Mouse (Mus musculus) midbrain, embryonic 13.5 days (tissue): ENCODE measurements around the gene Gm765. TPM values are rescaled to one million over a fixed set of nuclear protein-coding genes. Genes with fewer than 3 reads are reported as not detected.

Experiments
- ATAC-seq: fragments of 200-750 bp; cut with Nextera tagmentation; 2 replicates; pipeline ENCODE4 v1.8.0; 2017; ENCODE audit warnings: mild to moderate bottlenecking, moderate TSS enrichment, moderate library complexity
- H3K27ac ChIP-seq: fragments of 300-500 bp; sonication (generic); 2 replicates; pipeline ENCODE4 v1.5.1; 2015; ENCODE audit warnings: inconsistent platforms, mild to moderate bottlenecking, moderate library complexity
- H3K27me3 ChIP-seq: fragments of 300-500 bp; sonication (generic); 2 replicates; pipeline ENCODE4 v1.6.1; 2015; ENCODE audit warnings: mild to moderate bottlenecking, inconsistent platforms
- H3K36me3 ChIP-seq: fragments of 300-500 bp; sonication (generic); 2 replicates; pipeline ENCODE4 v1.6.1; 2015; ENCODE audit warnings: mild to moderate bottlenecking, inconsistent platforms
- H3K4me1 ChIP-seq: fragments of 300-500 bp; sonication (generic); replicated peaks from 2 replicates; pipeline ENCODE4 v1.6.1; 2015; ENCODE audit warnings: inconsistent platforms
- H3K4me2 ChIP-seq: fragments of 300-500 bp; sonication (generic); replicated peaks from 2 replicates; pipeline ENCODE4 v1.6.1; 2015; ENCODE audit warnings: moderate library complexity, mild to moderate bottlenecking, inconsistent platforms
- H3K4me3 ChIP-seq: fragments of 300-500 bp; sonication (generic); replicated peaks from 2 replicates; pipeline ENCODE4 v1.5.1; 2015; ENCODE audit warnings: mild to moderate bottlenecking, inconsistent platforms
- H3K9ac ChIP-seq: fragments of 300-500 bp; sonication (generic); replicated peaks from 2 replicates; pipeline ENCODE4 v1.6.1; 2015; ENCODE audit warnings: mild to moderate bottlenecking, inconsistent platforms
- H3K9me3 ChIP-seq: fragments of 300-500 bp; sonication (generic); 2 replicates; pipeline ENCODE4 v1.6.1; 2016; ENCODE audit warnings: mild to moderate bottlenecking, inconsistent platforms
- WGBS: fragments of 180-500 bp; shearing (Covaris S2); methylation state at CpG from one replicate; pipeline ENCODE4 v1.1.7; 2015; 5-methylcytosine and 5-hydroxymethylcytosine counted together
- polyA plus RNA-seq: library from polyadenylated mRNA; unstranded; fragments of >200 nt; fragmentation: Nextera tagmentation; extraction: Ambion mirVana; gene quantifications from 2 replicates; pipeline ENCODE4 v1.2.1, GENCODE M21; 2015

Gm765 gene
- polyA plus RNA-seq, 1 experiment from 2014 or later, result 0.05 TPM

DNA sequence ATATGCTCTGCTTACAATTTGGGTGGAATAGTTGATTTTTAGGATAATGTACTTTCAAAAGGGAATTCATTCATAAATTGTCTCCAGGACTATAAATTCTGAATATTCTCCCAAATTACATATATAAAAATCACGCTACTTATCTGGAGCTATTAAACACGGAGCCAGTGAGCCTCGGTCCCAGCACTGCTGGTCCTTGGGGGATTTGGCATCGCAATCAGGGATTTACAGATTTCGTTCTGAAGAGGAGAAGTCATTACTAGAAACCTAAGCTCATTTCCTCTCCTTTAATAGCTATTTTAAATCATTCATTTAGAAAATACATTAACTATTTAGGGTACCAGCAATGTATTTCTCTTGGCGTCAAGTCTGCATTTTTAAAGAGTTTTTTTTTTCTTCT, 55.0 kb downstream of the Gm765 start:
- no peak overlapping the region for H3K27ac ChIP-seq
- H3K9ac ChIP-seq, result no peak overlapping the region
- no peak overlapping the region for H3K4me2 ChIP-seq
- H3K9me3 ChIP-seq, result no peaks in the 10 kb centered on the region
- H3K4me1 ChIP-seq, result 0 out of 2 replicates have a peak, but pooled peaks cover 4% of the 10 kb centered on the region
- H3K4me3 ChIP-seq, result no peak overlapping the region
- H3K27me3 ChIP-seq, result no peaks in the 10 kb centered on the region
- H3K36me3 ChIP-seq, result no peaks in the 10 kb centered on the region
- 50% methylated on average over 6 of the region's 6 CpGs for WGBS
- no peak for ATAC-seq

DNA sequence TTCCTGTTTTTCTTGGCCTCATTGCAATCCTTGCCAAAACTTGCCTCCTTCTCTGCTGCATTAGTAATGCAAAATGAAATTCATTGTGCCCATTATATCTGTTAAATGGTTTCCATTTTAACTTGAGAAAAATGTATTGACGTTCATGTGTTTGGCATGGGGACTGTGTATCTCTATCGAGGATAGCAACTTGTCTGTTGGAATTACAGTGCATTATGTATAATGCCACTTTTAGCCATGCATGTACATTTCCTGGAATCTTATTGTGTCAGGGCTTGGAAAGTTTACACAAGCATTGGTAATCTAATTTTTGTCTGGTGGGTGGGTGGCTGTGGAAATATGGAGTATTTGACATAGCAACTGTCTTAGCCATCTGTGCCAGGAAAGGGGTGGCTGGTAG, 57.4 kb downstream of the Gm765 start:
- Histone ChIP-seq H3K27me3 (no peaks in the 10 kb centered on the region), H3K27ac (no peak overlapping the region), H3K4me3 (no peak overlapping the region), H3K4me2 (no peak overlapping the region), H3K36me3 (no peaks in the 10 kb centered on the region), H3K9me3 (no peaks in the 10 kb centered on the region), H3K4me1 (0 out of 2 replicates have a peak, but pooled peaks cover 4% of the 10 kb centered on the region), H3K9ac (no peak overlapping the region)
- no peak for ATAC-seq
- 87% methylated on average over 2 of the region's 2 CpGs for WGBS

DNA sequence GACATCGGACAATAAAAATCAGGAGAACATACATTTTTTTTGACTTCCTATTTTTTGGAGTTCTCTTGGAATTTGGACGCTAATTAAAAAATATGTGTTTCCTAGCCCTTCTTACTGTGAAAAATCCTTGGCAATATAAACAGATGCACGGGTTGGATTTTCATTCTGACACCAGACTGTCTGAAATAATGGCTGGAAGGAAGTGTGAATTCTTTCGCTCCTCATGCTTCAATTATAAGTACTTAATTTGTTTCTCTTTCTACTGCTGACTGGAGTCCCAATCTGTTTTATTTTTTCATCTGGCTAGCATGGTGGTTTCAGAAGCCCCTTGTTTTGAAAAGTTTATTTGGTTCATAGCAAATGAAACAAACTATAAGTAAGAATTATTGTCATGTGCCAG, 59.8 kb downstream of the Gm765 start:
- Histone ChIP-seq H3K4me3 (no peak overlapping the region), H3K9me3 (no peaks in the 10 kb centered on the region), H3K9ac (no peak overlapping the region), H3K4me1 (no peaks in the 10 kb centered on the region), H3K4me2 (no peak overlapping the region), H3K27ac (no peak overlapping the region), H3K27me3 (no peaks in the 10 kb centered on the region), H3K36me3 (no peaks in the 10 kb centered on the region)
- no peak for ATAC-seq
- WGBS, result 86% methylated on average over 4 of the region's 4 CpGs

GRCm38 (mm10) chr6:98271553-98271952, 71.0 kb downstream of the Gm765 start:
- Histone ChIP-seq H3K4me2 (no peak overlapping the region), H3K9me3 (no peaks in the 10 kb centered on the region), H3K36me3 (no peaks in the 10 kb centered on the region), H3K4me3 (no peak overlapping the region), H3K4me1 (no peaks in the 10 kb centered on the region), H3K9ac (no peak overlapping the region), H3K27me3 (no peaks in the 10 kb centered on the region; the same call in 1 of the 2 replicates), H3K27ac (no peak overlapping the region)
- ATAC-seq, result no peak
- WGBS, result 85% methylated on average over 1 of the region's 1 CpGs

DNA sequence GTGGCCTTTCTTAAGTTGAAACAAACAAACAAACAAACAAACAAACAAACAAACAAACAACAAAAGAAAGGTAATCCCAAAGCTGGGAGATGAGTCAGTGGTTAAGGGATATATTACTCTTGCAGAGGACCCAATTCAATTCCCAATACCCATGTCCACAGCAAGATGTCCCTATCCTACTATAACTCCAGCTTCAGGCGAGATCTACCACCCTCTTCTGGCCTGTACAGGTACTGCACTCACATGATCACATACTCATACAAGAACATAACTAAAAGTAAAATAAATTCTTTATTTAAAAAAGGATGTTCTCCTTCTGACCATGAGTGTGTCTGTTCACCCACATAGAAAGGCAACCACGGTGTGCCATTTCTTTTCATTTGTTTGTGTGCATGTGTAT, 79.6 kb downstream of the Gm765 start:
- Histone ChIP-seq H3K9me3 (peaks cover 10% of the 10 kb centered on the region), H3K4me3 (no peak overlapping the region), H3K4me2 (no peak overlapping the region), H3K4me1 (no peaks in the 10 kb centered on the region), H3K27ac (no peak overlapping the region), H3K27me3 (no peaks in the 10 kb centered on the region; the same call in 1 of the 2 replicates), H3K9ac (no peak overlapping the region), H3K36me3 (no peaks in the 10 kb centered on the region)
- WGBS, result 59% methylated on average over 2 of the region's 2 CpGs
- ATAC-seq, result no peak

- Histone ChIP-seq H3K4me3 (no peak overlapping the region), H3K36me3 (no peaks in the 10 kb centered on the region), H3K9me3 (peaks cover 10% of the 10 kb centered on the region), H3K4me1 (no peaks in the 10 kb centered on the region), H3K27me3 (no peaks in the 10 kb centered on the region), H3K9ac (no peak overlapping the region), H3K27ac (no peak overlapping the region), H3K4me2 (no peak overlapping the region)
- 54% methylated on average over 2 of the region's 2 CpGs for WGBS
- ATAC-seq, result no peak
Observed at GRCm38 (mm10) chr6:98259016-98259415, 83.5 kb downstream of the Gm765 start.

GRCm38 (mm10) chr6:98246449-98246848, 96.1 kb downstream of the Gm765 start:
- 89% methylated on average over 2 of the region's 2 CpGs for WGBS
- H3K9me3 ChIP-seq, result no peaks in the 10 kb centered on the region
- H3K4me2 ChIP-seq, result no peak overlapping the region
- no peak for ATAC-seq
- H3K9ac ChIP-seq, result no peak overlapping the region
- H3K27ac ChIP-seq, result no peak overlapping the region
- H3K4me1 ChIP-seq, result 0 out of 2 replicates have a peak, but pooled peaks cover 4% of the 10 kb centered on the region
- no peaks in the 10 kb centered on the region for H3K27me3 ChIP-seq
- no peak overlapping the region for H3K4me3 ChIP-seq
- H3K36me3 ChIP-seq, result no peaks in the 10 kb centered on the region

- Histone ChIP-seq H3K36me3 (no peaks in the 10 kb centered on the region), H3K9me3 (no peaks in the 10 kb centered on the region), H3K4me1 (0 out of 2 replicates have a peak, but pooled peaks cover 4% of the 10 kb centered on the region), H3K4me3 (no peak overlapping the region), H3K9ac (no peak overlapping the region), H3K27ac (no peak overlapping the region), H3K27me3 (no peaks in the 10 kb centered on the region), H3K4me2 (no peak overlapping the region)
- 58% methylated on average over 6 of the region's 6 CpGs for WGBS
- ATAC-seq, result no peak
Observed at GRCm38 (mm10) chr6:98243186-98243585, 99.4 kb downstream of the Gm765 start.

DNA sequence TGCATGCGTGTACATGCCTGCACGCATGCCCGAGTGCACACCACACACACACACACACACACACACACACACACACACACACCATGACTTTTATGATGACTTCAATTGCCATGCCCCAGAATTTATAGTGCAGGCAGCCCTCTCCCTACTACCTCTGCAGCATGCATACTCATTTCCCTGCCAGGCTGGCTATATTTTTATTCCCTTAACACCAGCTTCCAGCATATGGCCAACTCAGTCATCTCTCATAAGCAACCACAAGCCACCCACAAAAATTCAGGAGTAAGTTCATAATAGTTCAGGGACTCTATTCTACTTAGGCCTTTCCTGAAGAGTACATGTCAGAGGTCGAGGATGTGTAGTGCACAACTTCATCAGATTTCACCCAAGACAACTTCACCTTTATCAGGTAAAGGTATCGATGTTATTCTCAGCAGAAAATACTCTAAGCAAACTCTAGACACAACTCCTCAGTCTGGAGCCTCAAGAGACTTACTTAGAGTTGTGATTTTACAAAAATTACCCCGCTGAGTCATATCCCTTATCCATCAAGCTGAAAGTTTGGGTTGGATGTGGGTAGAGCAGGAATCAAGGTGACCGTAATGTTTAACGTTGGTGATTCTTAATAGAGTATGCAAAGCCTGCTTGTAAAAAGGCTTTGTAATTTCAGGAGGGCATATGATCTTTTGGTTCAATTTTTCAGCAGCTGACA, 101.8 kb downstream of the Gm765 start:
- Histone ChIP-seq H3K9ac (no peak overlapping the region), H3K4me3 (no peak overlapping the region), H3K27me3 (no peaks in the 10 kb centered on the region), H3K9me3 (no peaks in the 10 kb centered on the region), H3K36me3 (no peaks in the 10 kb centered on the region), H3K4me2 (no peak overlapping the region), H3K27ac (no peak overlapping the region), H3K4me1 (0 out of 2 replicates have a peak, but pooled peaks cover 4% of the 10 kb centered on the region)
- no peak for ATAC-seq
- 90% methylated on average over 8 of the region's 8 CpGs for WGBS

DNA sequence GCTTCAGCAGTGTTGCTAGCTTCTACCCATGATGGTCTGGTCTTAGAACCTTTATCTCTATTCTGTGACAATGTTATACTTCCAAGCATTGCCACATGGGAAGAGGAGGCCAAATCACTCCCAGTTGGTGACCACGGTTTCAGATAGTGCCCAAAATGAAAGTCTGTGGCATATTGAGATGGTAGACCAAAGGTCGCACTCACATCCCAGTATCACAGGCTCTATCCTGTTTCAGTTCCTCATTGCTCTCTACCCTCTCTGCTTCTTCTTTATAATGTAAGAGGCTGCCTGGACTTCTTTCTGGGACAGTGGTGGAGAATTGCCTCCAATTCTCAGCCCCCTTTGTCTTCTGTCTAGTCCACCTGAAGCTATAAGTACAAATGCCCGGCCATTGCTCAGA, 108.5 kb downstream of the Gm765 start:
- no peak overlapping the region for H3K27ac ChIP-seq
- H3K4me2 ChIP-seq, result no peak overlapping the region
- no peaks in the 10 kb centered on the region for H3K36me3 ChIP-seq
- no peaks in the 10 kb centered on the region for H3K9me3 ChIP-seq
- no peak overlapping the region for H3K9ac ChIP-seq
- WGBS, result 95% methylated on average over 3 of the region's 3 CpGs
- H3K4me3 ChIP-seq, result no peak overlapping the region
- no peak for ATAC-seq
- no peaks in the 10 kb centered on the region for H3K27me3 ChIP-seq
- no peaks in the 10 kb centered on the region for H3K4me1 ChIP-seq

GRCm38 (mm10) chr6:98223923-98224322, 118.6 kb downstream of the Gm765 start:
- no peak overlapping the region for H3K9ac ChIP-seq
- no peak for ATAC-seq

GRCm38 (mm10) chr6:98221970-98222369, 120.6 kb downstream of the Gm765 start:
- Histone ChIP-seq H3K27me3 (no peaks in the 10 kb centered on the region), H3K36me3 (no peaks in the 10 kb centered on the region), H3K27ac (no peak overlapping the region), H3K9ac (no peak overlapping the region), H3K4me3 (no peak overlapping the region), H3K9me3 (no peaks in the 10 kb centered on the region), H3K4me2 (no peak overlapping the region), H3K4me1 (no peaks in the 10 kb centered on the region)
- ATAC-seq, result no peak
- WGBS, result 86% methylated on average over 16 of the region's 16 CpGs

More at GRCm38 (mm10) chr6:98223923-98224322, 118.6 kb downstream of the Gm765 start:
- no peaks in the 10 kb centered on the region for H3K27me3 ChIP-seq
- 98% methylated on average over 8 of the region's 8 CpGs for WGBS
- no peak overlapping the region for H3K4me3 ChIP-seq
- H3K4me2 ChIP-seq, result no peak overlapping the region
- no peaks in the 10 kb centered on the region for H3K9me3 ChIP-seq
- no peak overlapping the region for H3K27ac ChIP-seq
- no peaks in the 10 kb centered on the region for H3K4me1 ChIP-seq
- no peaks in the 10 kb centered on the region for H3K36me3 ChIP-seq

DNA sequence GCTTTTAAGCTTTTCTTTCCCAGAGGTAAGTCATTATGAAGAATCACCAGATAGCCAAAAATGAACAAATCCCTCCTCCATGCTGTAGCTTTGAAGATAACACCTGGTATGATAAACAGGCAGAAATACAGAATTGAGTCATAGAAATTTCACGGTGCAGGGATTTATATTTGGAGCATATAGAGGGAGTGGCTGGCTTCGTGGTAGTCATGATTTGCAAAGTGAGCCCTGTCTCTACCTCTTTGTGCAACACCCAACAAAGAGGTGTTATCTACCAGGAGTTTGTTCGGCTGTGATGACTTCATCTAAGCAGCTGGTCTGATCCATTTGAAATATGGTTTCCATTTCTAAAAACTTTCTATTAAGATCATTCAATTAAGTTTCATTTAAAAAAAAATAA, 130.3 kb downstream of the Gm765 start:
- no peak overlapping the region for H3K4me3 ChIP-seq
- 74% methylated on average over 3 of the region's 3 CpGs for WGBS
- no peaks in the 10 kb centered on the region for H3K27me3 ChIP-seq
- H3K4me2 ChIP-seq, result no peak overlapping the region
- no peaks in the 10 kb centered on the region for H3K36me3 ChIP-seq
- H3K9ac ChIP-seq, result no peak overlapping the region
- H3K9me3 ChIP-seq, result no peaks in the 10 kb centered on the region
- H3K4me1 ChIP-seq, result no peaks in the 10 kb centered on the region
- ATAC-seq, result no peak
- no peak overlapping the region for H3K27ac ChIP-seq
